Mouse (Mus musculus) frontal cortex, postnatal 25 days (tissue): ENCODE measurements around the gene Sorbs1.
A peak's percentile ranks its signal among the peaks of the same experiment; 100 is the strongest.

ENCODE experiments used
- DNase-seq, 2 experiments: peaks; one replicate each; pipeline ENCODE4 v3.0.0; 2022; ENCODE audit warnings: low spot score in 2 of 2

Sorbs1 gene

DNA sequence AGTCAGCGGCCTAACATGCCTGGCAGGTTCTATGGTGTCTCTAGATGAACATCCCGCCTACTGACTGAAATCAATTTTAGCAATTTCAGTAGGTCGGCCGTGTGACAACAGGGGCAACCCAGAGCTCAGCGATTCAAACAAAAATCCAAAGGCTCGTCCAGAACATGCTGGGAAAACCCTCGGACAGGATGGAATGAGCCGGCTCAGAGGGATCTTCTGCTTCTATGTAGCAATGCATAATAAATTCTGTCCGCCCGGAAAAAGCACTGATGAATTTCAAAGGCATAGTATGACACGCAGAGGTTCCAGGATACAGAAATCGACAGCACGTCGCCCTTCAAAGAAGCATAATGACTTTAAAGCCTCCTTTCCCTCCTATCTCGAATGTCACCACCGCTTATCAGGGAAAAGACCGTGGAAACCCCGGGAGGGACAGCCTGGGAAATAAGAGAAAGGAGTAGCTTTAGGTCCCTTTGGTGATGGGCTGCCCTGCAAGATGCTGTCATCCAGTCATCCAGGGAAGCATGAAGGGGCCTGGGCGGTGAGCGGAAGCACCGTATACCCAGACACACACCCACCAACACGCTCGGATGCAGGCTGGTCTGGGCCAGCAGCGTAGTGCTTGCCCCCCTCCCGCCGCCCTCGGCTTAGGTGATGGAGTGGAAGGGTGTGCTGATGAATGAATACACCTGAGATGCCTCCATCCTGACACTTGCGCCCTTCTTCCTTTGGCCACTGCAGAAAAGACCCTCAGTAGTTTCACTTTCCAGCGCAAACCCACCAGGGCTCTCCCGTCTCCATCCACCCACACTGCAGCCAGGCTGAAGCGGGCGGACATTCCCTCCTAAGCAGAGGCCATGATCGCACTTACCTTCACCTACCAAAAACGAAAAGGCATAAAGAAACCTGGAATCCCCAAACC, 818 bp downstream of the Sorbs1 start:
- DNase-seq, result peak in 1 of 2 experiments; percentile 34

DNA sequence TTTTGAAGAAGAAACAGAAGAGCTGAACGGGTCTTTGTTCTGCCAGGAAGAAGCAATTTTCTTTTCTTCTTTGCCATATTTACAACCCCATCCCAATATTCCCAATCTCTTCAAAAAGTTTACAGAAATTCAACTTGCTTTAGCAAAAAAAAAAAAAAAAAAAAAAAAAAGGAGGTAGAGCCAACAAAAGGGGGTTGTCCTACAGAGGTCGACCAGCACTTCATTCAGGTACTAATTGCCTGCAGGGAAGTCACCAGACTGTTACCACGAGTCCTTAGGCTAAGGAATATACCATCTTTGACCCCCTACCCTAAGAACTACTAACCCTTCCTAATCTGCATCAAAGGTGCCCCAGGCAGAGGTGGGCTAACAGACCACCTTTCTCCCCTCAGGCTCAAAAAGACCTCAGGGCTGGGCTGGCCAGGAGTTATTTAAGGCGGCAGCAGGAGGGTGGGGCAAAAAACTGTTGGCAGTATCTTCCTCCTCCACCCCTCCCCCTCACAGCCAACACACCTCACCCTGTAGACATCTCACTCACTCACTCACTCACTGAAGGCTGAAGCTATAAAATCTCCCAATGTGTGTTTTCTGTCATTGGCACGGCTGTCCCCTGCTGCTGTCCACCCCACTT, 1.8 kb downstream of the Sorbs1 start:
- no peak for DNase-seq

DNA sequence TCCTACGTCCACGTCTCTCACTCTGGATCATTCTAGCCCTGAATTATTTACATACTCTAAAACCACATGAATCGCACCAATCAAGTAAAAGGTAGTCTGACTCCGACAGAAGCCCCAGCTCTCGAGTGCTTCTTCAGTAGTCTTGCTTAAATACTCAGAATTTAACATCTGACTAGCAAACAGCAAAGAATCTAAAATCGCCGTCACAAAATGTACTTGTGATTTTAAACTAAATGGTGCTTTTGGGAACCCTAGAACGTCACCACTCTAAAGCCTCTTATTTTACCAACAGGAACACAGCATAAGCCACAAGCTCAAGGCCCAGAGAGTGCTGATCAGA, 2.5 kb downstream of the Sorbs1 start:
- no peak for DNase-seq

DNA sequence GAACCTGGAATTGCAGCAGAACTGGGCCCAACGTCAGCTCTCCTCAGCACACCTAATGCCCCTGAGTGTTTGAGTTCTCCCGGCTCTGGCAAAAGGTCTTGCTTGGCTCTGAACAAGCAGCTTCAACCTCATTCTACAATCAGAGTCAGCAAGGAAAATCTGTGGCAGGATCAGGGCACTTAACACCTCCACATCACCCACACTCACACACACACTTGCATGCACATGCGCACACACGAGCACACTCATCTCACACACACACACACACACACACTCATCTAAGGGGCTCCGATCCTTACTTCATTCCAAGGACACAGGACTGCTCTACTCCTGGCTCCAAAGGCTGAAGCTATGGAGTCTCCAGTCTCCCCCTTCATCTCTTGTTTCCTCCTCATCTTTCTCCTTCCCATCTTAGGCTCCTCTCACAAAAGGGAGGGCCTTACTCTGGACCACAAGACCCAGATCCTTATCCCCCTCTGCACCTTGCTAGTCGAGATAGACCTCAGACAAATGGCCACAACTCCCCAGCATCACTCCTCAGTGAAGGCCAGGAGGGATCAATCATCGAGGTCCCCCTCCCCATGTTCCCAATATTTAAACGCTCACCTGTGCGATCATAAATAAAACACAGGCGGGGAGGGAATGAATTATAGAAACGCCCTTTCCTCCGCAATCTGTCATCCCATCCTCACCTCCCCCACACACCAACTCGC, 3.0 kb downstream of the Sorbs1 start:
- no peak for DNase-seq

DNA sequence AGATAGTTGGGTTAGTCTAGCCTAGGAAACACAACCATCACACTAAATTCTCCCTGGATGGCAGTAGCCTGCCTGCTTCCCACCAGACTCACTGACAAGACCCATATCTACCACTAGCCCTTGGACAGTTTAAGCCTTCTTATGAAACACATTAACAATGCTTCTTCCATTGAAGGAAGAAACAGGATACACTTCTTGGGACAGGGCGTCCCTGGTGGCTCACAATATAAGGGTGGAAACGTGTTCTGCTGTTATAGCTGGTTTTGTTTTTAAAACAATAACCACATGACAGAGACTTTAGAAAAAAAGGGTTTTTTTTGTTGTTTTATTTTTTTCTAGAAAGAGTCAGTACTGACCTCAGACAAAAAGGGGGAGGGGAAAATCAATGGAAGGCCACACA, 4.3 kb downstream of the Sorbs1 start:
- DNase-seq, result no peak

DNA sequence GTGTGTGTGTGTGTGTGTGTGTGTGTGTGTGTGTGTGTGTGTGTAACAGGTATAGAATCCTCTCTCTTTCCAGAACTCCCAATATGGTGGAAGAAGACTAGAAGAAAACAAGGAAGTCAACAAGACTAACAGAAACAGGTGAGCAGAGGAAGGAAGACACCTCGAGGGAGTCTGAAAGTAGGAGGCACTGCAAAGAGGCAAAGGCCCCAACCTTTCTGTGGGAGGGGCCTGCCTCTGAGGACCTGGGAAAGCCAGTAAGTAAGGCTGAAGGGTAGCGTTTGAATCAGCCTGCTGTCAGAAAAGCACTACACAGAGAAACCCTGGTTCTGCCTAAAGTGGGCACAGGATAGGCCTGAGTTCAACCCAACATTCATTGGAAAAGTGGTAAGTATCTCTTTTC, 4.7 kb downstream of the Sorbs1 start:
- no peak for DNase-seq

DNA sequence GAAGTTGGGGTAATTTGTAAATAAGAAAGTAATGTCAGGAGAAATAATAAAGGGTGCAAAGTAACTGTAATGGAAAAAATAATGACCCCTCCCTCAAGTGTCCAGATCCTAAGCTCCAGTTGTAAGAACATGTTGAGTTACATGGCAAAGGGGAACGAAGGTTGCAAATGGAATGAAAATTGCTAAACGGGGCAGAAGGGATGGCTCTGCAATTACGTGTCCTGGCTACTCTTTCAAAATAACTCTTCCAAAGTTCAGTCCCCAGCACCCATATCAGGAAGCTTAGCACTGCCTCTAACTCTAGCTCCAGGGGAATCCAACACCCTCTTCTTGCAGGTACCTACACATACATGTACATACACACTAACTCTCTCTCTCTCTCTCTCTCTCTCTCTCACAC, 6.6 kb downstream of the Sorbs1 start:
- DNase-seq, result no peak

DNA sequence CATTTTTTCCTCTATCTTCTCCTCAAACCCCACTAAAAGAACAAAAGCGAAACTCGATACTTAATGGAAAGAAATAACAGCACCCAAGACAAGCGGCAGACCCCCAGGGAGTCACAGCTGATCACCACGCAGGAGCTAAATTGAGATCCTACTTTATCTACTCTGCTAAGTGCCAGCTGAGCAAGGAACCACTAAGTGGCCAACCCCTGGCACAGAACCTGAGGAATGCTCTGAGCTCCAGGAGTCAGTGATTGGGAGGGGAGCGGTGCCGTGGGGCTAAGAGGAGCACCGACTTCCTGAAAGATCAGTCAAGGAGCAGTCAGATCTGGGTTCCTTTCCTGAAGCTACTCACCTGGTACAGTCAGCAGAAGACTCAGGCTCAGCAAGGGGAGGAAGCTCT, 9.2 kb downstream of the Sorbs1 start:
- no peak for DNase-seq

DNA sequence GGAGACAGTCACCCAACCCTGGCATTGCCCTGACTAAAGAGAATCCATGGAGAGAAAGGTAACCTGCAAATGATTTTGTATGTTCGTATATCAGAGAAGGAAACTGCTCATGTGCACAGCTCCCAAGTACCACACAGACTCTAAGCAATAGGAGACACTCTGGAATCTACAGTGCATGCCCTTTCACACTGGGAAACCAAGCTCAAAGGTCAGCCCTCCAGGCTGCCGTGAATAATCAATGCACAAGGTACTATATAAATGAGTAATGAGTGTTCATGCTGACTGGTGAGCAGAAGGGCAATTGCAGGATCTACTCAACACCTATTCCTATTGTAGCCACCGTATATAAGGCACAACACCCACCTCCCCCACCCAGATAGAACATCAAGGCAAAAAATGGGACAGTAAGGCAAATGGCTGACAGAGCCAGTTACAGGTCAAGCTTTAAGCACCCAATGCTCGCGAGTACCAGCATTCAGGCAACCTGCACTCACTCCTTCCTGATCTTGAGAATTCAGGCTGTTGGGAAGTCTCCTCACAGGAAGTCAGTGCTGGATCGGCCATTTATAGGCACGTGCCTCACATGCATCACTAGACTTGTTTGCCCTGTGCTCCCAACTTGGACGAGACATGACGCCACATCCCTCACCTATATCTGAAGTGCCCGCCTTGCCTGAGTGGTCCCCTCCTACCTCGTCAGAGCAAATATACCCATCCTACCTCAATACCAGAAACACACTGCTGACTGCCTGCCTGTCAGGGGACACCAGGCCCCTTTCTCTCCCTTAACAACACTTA, 13.4 kb downstream of the Sorbs1 start:
- DNase-seq, result no peak

DNA sequence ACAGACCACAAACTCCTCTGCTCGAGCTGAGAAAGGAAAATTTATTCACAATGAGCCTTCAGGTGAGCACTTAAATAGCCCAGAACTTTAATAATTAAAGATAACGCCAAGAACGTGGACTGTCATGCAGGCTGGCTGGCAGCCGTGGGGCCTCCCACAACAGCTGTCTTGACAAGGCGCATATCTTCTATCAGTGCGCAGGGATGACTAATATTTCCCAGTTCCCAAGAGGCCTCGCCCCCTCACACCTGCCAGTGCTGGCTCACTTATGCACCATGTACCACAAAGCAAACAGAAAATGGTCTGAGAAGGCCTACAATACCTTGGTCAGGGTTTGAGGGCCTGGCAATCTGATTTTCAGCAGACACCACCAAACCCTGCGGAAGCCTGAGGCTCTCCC, 14.4 kb downstream of the Sorbs1 start:
- peak in 1 of 2 experiments; percentile 35 for DNase-seq

DNA sequence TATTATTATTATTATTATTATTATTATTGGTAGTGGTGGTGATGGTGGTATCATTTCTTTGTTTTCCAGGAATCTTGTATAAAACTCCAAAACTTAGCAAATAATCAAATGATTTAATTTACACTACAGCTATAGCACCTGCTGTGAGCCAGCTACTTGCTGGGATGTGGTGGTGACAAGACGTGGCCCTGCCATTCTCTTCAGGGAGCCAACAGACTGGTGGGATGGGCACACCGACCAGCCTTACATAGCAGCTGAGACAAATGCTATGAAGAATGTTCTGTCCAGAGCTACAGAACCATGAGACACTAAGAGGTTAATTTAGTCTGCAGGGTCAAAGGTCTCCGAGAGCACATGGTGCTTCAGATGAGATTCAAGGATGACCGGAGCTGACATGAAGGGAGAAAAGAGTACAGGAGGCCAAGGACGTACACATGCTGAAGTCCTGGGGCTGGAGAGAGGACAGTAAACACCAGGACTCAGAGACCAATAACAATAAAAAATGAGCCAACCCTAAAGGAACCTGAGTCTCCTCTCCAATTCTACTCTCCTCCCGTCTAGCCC, 15.3 kb downstream of the Sorbs1 start:
- no peak for DNase-seq

DNA sequence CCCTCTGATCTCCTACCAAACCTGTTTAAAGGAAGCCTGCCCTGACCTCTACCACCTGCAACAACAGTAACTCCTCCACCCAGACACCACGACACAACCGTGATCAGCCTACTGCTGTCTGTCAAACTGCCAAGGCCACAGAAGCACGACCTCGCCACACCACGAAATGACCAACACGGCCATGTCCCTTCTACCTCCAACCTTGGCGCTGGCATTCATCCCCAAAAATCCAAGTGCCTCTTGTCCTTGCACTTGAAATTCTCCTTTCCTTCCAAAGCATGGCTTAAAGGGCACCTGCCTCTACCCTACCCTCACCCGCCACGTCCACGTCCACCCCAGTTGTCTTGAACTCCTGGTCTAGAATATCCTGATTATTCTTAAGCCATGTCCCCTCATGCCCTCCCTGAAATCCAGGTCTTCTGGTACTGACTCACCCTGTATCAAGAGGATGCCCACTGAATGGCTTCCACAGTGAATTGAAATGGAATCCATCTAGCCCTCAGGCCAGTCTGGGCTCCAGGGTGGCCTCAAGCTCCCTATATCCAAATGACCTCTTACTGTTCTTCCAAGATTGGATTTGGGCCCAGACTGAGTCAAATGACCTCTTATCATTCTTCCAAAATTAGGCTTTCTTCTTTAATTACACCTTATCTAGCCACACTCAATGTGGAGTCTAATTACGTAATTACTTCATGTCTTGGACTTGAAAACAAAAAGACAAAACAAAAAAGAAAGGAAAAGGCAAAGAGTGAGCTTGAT, 16.9 kb downstream of the Sorbs1 start:
- no peak for DNase-seq

DNA sequence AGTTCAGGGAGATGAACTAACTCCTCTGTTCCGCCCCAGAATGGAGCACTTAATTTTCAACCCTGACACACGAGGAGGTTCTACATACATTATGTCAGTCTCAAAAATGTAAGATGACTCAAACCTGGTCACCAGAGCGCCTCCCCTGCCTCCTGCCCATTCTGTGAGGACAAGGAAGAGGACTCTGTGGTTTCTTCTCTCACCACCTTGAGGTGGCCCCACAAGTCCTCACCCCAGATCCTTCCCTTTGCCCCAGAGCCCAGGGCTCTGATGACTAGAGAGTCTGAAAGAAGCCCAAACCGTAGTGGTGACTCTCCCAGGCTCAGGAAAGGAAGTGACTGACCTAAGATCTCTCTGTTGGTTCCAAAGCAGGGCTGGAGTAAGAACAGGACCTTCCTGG, 17.5 kb downstream of the Sorbs1 start:
- no peak for DNase-seq

DNA sequence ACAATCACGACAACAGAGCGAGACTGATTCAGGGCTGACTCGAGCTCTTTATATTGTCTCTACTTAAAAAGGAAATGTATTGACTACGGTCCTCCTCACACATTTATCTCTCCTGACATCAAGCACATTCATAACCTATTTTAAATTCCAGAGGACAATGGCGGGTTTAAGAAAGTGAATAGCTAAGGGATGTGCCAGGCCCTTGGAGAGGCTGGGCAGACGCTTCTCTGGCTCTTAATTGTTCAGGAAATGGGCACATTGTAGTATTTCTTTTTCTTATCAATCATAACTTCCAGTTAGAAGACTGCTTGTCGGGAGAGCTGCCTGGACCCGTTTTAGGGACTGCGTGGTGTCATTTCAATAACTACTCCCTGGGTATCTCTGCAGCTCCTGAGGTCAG, 20.7 kb downstream of the Sorbs1 start:
- DNase-seq, result no peak

DNA sequence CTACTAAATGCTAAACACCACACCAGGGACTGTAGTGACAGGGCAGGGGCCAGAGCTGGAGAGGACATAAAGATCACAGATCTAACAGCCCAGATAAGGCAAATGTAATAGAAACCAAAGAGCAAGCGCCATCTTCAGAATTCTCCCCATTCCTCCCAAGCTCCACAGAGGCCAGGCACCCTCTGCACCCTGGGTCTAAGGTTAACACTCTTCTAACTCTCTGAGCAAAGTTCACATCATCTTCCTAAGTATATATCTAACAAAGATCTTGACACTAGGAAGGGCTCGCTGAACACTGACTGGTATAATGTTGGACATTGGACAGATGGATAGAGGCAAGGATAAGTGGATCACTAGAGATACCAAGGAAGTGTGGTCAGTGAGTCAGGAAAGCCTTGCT, 22.1 kb downstream of the Sorbs1 start:
- DNase-seq, result no peak

DNA sequence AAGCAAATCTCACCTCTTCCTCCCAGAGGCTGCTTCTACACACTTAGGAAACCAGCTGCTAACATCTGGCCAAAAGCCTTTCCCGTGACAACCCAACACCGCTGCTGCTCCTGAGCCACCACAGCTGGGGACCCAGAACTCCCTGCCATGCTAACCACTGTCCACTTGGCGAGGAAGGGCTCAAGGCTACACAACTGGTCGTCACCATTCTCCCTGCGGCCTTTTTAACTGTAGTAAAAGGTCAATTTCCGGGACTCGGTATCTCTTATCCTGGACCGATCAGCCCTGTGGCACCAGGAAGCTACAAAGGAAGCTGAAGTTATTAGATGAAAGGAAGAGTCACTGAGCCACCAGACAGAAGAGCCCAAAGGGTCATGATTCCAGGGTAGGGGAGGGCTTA, 22.8 kb downstream of the Sorbs1 start:
- DNase-seq, result no peak

DNA sequence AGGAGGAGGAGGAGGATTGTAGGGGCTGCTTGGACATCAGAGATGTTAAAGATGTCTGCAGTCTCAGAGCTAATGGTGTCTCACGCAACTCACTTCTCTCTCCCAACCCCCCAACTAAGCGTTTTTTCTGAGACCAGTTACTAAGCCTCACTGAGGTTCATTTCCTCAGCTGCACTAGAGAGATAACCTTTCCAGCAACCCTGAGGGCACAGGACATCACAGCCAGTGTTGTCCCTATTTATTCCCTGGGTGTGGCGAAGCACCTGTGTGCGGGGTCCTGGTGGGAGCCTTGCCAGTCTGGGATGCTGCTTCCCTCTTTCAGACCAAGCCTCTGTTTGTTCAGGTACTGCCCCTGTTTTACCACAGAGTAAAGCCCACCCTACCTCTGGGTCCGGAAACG, 23.9 kb downstream of the Sorbs1 start:
- no peak for DNase-seq

DNA sequence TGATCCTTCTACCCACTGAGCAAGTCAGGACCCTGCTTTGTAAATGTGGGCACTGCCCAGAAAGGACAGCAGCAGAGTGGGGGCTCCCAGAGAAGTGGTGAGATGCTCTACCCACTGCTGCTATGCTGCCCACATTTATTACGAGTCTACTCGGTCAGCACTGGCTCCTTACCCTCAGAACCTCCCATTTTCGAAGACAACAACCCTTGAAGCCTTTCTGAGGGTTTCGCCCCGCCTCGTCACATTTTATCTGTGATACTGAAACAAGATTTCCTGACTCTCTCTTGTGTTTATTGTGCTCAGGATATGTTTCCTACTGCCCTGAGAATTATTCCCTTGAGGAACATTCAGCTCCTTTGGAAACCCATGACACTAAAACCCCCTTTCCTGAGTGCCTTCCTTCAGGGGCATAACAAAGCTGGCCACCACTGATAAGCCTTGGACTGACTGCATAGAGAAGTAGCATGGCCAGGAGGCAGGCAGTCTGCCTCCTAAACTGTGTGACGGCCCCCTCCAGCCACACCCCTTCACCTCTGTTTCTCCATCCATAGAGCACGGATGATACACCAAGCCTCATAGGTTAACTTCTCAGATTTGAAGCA, 24.6 kb downstream of the Sorbs1 start:
- DNase-seq, result no peak

DNA sequence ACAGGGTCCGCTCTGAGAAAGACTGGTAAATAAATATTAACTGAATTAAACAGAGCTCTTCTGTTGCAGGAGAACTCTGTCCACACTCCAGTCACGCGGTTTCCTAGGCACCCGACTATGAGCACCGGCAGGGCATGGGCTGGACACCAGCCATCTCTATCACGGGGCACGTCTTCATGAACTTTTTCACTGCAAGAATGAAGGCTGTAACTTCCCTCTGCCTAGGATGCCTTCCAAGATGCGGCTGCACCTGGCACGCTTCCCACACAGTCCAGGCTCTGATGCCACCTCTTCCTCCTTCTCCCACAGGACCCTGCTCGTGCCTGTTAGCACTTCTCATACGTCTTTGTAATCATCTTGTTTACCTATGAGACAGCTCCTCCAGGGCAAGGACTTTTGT, 26.0 kb downstream of the Sorbs1 start:
- DNase-seq, result no peak

DNA sequence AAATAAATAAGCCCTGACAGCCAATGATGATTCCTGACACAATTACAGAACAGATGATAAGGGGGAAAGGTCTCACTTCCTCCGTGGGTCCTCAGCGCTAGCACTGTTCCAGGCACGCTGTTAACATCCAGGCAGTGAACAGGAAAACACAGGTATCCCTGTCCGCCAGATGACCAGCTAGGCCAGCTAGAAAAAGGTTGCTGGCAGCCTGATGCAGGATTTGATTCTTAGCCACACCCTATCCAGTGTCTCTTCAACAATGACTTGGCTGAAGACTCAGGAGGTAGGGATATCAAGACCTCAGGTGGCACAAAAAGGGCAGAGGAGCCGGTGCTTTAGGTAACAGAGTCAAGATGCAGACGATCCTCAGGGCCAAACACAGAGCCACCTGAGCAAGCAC, 32.5 kb downstream of the Sorbs1 start:
- no peak for DNase-seq

DNA sequence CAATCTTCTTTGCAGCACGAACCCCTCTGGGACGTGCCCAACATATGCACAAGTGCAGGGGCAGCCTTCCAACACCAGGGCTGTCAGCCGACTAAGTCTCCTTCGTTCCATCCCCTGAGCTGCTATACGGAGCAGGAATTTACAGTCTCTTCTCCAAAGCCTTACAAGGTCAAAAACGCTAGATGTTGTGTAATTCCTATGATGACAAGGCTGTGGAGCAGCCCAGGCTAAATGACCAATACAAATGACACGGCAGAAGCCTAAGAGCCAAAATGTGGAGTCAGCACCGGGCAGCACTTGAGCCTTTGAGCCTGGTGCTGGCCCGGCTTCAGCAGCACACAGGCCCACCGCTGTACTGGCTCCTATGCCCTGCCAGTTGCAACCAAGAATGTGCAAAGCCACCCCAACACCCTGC, 35.4 kb downstream of the Sorbs1 start:
- DNase-seq, result no peak
